Mouse (Mus musculus): ENCODE data around the gene Dgcr2. TPM values are rescaled to one million over a fixed set of nuclear protein-coding genes. Genes with fewer than 3 reads are reported as not detected.

The Dgcr2 gene
- polyA plus RNA-seq, 1 experiment from 2014 or later = 105 TPM

DNA sequence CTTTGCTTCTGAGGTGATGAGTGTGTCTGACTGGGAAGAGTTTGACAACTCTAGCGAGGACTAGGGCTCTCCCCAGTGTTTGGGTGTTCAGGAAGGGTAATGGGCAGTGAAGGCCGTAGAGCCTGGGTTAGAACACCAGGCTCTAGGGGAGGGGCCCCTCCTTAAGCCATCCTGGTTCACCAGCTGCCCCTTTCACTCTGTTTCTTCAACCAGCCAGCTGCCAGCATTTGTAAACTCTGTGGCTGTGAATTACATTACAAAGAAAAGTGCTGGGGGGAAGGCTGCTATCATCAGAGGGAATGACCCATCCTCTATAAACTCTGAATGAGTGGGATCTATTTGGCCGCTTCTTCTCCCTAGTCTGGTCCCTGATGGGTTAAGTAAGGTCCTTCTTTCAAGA, 105.6 kb downstream of the Dgcr2 start:
- Histone ChIP-seq H3K9me3 (ENCODE audit: control insufficient read depth, low read length) (no peaks in the 10 kb centered on the region), H3K27ac (no peak overlapping the region), H3K4me1 (replicated peaks; ENCODE audit: control insufficient read depth, insufficient read depth, low read length) (0 out of 2 replicates have a peak, but pooled peaks cover 9% of the 10 kb centered on the region), H3K27me3 (ENCODE audit: control insufficient read depth, insufficient read depth, low read length) (peaks cover 25% of the 10 kb centered on the region), H3K36me3 (replicated peaks; ENCODE audit: control insufficient read depth, insufficient read depth) (peaks cover 54% of the 10 kb centered on the region), H3K9ac (no peak overlapping the region), H3K4me3 (replicated peaks; ENCODE audit: low read length) (no peak overlapping the region), H3K4me2 (replicated peaks) (no peak overlapping the region)
- WGBS = 74% methylated on average over 3 of the region's 3 CpGs
- ATAC-seq (ENCODE audit: low FRiP score) = no peak
- DNase-seq (ENCODE audit: low spot score) = no peak

Other genes with a start within 250 kb of the Dgcr2 start
- gene Med15, start 165.7 kb downstream of the Dgcr2 start, polyA plus RNA-seq (2014; fragmentation: Nextera tagmentation; extraction: Ambion mirVana) = 38.2 and 42.0 TPM in 2 replicates
- 82.1 and 96.0 TPM in 2 replicates for gene Klhl22, start 138.9 kb downstream of the Dgcr2 start, polyA plus RNA-seq (2014; fragmentation: Nextera tagmentation; extraction: Ambion mirVana)
- 2.9 and 3.4 TPM in 2 replicates for gene Scarf2, start 101.3 kb downstream of the Dgcr2 start, polyA plus RNA-seq (2014; fragmentation: Nextera tagmentation; extraction: Ambion mirVana)
- gene B830017H08Rik, start 65.4 kb downstream of the Dgcr2 start, polyA plus RNA-seq (2014; fragmentation: Nextera tagmentation; extraction: Ambion mirVana) = 6.0 and 6.1 TPM in 2 replicates
- 2.5 and 3.4 TPM in 2 replicates for gene Car15, start 60.2 kb downstream of the Dgcr2 start, polyA plus RNA-seq (2014; fragmentation: Nextera tagmentation; extraction: Ambion mirVana)
- 0.29 and 0.48 TPM in 2 replicates for gene Gm20518, start 6.9 kb downstream of the Dgcr2 start, polyA plus RNA-seq (2014; fragmentation: Nextera tagmentation; extraction: Ambion mirVana)
- gene Tssk1, start 4.3 kb downstream of the Dgcr2 start, polyA plus RNA-seq (2014; fragmentation: Nextera tagmentation; extraction: Ambion mirVana) = 0.05 and 0.13 TPM in 2 replicates
- gene Tssk2, start 75 bp upstream of the Dgcr2 start, polyA plus RNA-seq (2014; fragmentation: Nextera tagmentation; extraction: Ambion mirVana) = not detected in 2 replicates
- 38.9 and 41.0 TPM in 2 replicates for gene Ess2, start 12.8 kb upstream of the Dgcr2 start, polyA plus RNA-seq (2014; fragmentation: Nextera tagmentation; extraction: Ambion mirVana)
- gene Gsc2, start 16.5 kb upstream of the Dgcr2 start, polyA plus RNA-seq (2014; fragmentation: Nextera tagmentation; extraction: Ambion mirVana) = 0.44 and 1.1 TPM in 2 replicates
- 175 and 176 TPM in 2 replicates for gene Slc25a1, start 29.7 kb upstream of the Dgcr2 start, polyA plus RNA-seq (2014; fragmentation: Nextera tagmentation; extraction: Ambion mirVana)
- gene Vpreb2, start 81.9 kb upstream of the Dgcr2 start, polyA plus RNA-seq (2014; fragmentation: Nextera tagmentation; extraction: Ambion mirVana) = not detected in 2 replicates
- gene Dgcr6, start 154.3 kb upstream of the Dgcr2 start, polyA plus RNA-seq (2014; fragmentation: Nextera tagmentation; extraction: Ambion mirVana) = 128 and 156 TPM in 2 replicates
- gene Prodh, start 191.6 kb upstream of the Dgcr2 start, polyA plus RNA-seq (2014; fragmentation: Nextera tagmentation; extraction: Ambion mirVana) = 2.8 and 3.1 TPM in 2 replicates
- 22.7 and 26.2 TPM in 2 replicates for gene Rtn4r, start 229.1 kb upstream of the Dgcr2 start, polyA plus RNA-seq (2014; fragmentation: Nextera tagmentation; extraction: Ambion mirVana)

All from hindbrain, embryonic 14.5 days (tissue).